Mouse (Mus musculus) hindbrain, embryonic 16.5 days (tissue): ENCODE results near the gene Gm9945. TPM values are rescaled to one million over a fixed set of nuclear protein-coding genes. Genes with fewer than 3 reads are reported as not detected.
A peak's percentile ranks its signal among the peaks of the same experiment; 100 is the strongest.

Experiments used
- ATAC-seq: fragments of 200-750 bp; cut with Nextera tagmentation; 2 replicates; pipeline ENCODE4 v1.8.0; 2017; ENCODE audit warnings: moderate TSS enrichment, moderate library complexity
- H3K27ac ChIP-seq: fragments of 300-500 bp; sonication (generic); 2 replicates; pipeline ENCODE4 v1.5.1; 2014; ENCODE audit warnings: low read depth, mild to moderate bottlenecking, control low read depth, low read length, moderate library complexity
- H3K27me3 ChIP-seq: fragments of 300-500 bp; sonication (generic); replicated peaks from 2 replicates; pipeline ENCODE4 v1.6.1; 2014; ENCODE audit warnings: low read length; ENCODE audit not compliant: control insufficient read depth, insufficient read depth
- H3K36me3 ChIP-seq: fragments of 300-500 bp; sonication (generic); 2 replicates; pipeline ENCODE4 v1.6.1; 2014; ENCODE audit warnings: mild to moderate bottlenecking, low read length, moderate library complexity, mixed read lengths; ENCODE audit not compliant: control insufficient read depth, insufficient read depth
- H3K4me1 ChIP-seq: fragments of 300-500 bp; sonication (generic); 2 replicates; pipeline ENCODE4 v1.6.1; 2014; ENCODE audit warnings: low read depth, low read length; ENCODE audit not compliant: control insufficient read depth, insufficient read depth
- H3K4me2 ChIP-seq: fragments of 300-500 bp; sonication (generic); 2 replicates; pipeline ENCODE4 v1.6.1; 2014; ENCODE audit warnings: mild to moderate bottlenecking, low read length, control low read depth, moderate library complexity
- H3K4me3 ChIP-seq: fragments of 300-500 bp; sonication (generic); 2 replicates; pipeline ENCODE4 v1.5.1; 2014; ENCODE audit warnings: mild to moderate bottlenecking, low read length, control low read depth, moderate library complexity
- H3K9ac ChIP-seq: fragments of 300-500 bp; sonication (generic); 2 replicates; pipeline ENCODE4 v1.6.1; 2014; ENCODE audit warnings: low read depth, mild to moderate bottlenecking, control low read depth, low read length, moderate library complexity
- H3K9me3 ChIP-seq: fragments of 300-500 bp; sonication (generic); 2 replicates; pipeline ENCODE4 v1.6.1; 2014; ENCODE audit warnings: mild to moderate bottlenecking, low read length, moderate library complexity; ENCODE audit not compliant: control insufficient read depth
- WGBS: fragments of 180-500 bp; shearing (Covaris S2); extraction: QIAGEN DNeasy Blood & Tissue Kit; methylation state at CpG from one replicate; pipeline ENCODE4 v1.1.7; 2014; 5-methylcytosine and 5-hydroxymethylcytosine counted together
- polyA plus RNA-seq: library from polyadenylated mRNA; unstranded; fragments of >200 nt; fragmentation: Nextera tagmentation; extraction: Ambion mirVana; gene quantifications from 2 replicates; pipeline ENCODE4 v1.2.1, GENCODE M21; 2015

Gm9945 gene
- polyA plus RNA-seq, 1 experiment from 2014 or later, result 0.34 TPM

DNA sequence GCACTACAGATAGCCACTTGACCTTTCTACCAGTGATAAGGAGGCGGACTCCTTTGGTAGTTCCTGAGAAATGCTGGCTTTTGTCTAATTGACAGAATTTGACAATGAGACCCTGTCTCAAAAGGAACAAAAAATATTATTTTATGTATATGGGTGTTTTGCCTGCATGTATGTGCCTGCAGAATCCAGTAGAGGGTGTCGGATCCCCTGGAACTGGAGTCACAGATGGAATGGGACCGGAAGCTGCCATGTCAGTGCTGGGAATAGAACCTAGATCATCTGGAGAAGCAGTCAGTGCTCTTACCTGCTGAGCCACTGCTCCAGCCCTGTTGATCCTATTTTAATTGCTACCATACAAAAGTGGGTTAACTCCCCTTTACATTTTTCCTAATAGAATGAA lies 7.3 kb upstream of the Gm9945 start:
- WGBS, result 88% methylated on average over 3 of the region's 3 CpGs
- H3K4me3 ChIP-seq, result no peak overlapping the region
- no peak overlapping the region for H3K9ac ChIP-seq
- no peak for ATAC-seq
- H3K4me1 ChIP-seq, result peaks cover 14% of the 10 kb centered on the region
- no peak overlapping the region for H3K27ac ChIP-seq
- H3K4me2 ChIP-seq, result no peak overlapping the region
- peaks cover 5% of the 10 kb centered on the region; the same call in 1 of the 2 replicates for H3K27me3 ChIP-seq
- no peaks in the 10 kb centered on the region for H3K9me3 ChIP-seq
- no peaks in the 10 kb centered on the region for H3K36me3 ChIP-seq

- Histone ChIP-seq H3K36me3 (no peaks in the 10 kb centered on the region), H3K4me2 (peak overlapping the region; percentile 43), H3K27me3 (peaks cover 27% of the 10 kb centered on the region), H3K4me3 (no peak overlapping the region), H3K9me3 (no peaks in the 10 kb centered on the region), H3K4me1 (peaks cover 17% of the 10 kb centered on the region), H3K9ac (no peak overlapping the region; the same call in 1 of the 2 replicates), H3K27ac (no peak overlapping the region)
- no peak for ATAC-seq
- 13% methylated on average over 8 of the region's 8 CpGs for WGBS
Observed at GRCm38 (mm10) chr11:53475620-53476019, 4.3 kb upstream of the Gm9945 start.

DNA sequence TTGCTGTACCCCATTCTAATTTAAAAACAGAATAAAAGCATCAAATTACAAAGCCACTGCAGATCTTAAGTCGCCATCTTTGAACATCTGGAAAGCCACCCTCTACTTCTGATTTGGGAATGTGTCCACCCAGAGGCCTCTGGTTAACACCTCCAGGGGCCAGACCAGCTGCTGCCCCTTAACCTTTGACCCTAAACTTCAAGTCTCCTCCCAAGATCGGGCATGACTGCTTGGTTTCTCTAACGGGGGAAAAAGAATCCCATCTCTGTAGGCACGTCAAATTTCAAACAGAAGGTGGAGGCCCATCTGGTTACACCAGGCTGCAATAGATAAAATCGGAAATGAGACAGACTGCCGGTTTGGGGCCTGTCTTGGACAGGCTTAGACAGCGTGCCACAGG lies 2.1 kb upstream of the Gm9945 start:
- Histone ChIP-seq H3K4me1 (peaks cover 15% of the 10 kb centered on the region), H3K4me3 (no peak overlapping the region), H3K27ac (no peak overlapping the region), H3K27me3 (peaks cover 34% of the 10 kb centered on the region), H3K4me2 (no peak overlapping the region), H3K36me3 (no peaks in the 10 kb centered on the region), H3K9ac (no peak overlapping the region), H3K9me3 (no peaks in the 10 kb centered on the region)
- WGBS, result 42% methylated on average over 7 of the region's 7 CpGs
- ATAC-seq, result no peak

DNA sequence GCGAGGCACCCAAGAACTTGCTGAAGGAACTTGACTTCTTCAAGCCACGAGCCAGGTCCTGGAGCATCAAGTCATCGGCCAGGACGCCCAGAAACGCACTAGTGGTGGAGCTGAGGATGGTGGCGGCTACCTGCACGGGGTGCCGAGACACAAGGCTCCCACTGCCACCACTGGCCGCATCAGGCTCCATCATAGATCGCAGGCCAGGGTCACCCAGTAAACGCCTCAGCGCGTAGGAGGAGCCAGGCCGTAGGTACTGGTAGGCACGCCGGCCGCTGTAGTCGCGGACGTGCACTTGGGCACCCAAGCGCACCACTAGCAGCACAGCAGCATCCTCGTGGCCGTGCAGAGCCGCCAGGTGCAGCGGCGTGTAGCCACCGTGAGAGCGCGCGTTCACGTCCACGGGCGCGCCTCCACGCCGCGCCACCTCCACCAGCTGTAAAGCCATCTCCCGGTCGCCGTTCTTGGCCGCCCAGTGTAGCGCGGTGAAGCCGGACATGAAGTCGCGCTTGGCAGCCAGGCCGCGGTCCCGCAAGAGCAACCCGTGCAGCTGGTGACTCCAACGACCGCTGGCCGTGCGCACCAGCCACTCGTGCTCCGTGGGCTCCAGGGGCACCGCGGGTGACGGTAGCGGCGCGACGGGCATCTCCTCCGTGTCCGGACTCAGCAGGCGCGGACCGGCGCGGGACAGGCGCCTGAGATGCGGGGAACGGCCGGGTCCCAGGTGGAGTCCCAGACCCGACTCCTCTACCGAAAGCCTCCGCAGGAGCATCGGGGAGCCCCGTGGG lies 1.4 kb upstream of the Gm9945 start:
- peaks cover 15% of the 10 kb centered on the region for H3K4me1 ChIP-seq
- peak overlapping the region; percentile 54 for H3K9ac ChIP-seq
- H3K4me2 ChIP-seq, result peak overlapping the region; percentile 85
- no peaks in the 10 kb centered on the region for H3K36me3 ChIP-seq
- 6% methylated on average over 69 of the region's 79 CpGs for WGBS
- H3K4me3 ChIP-seq, result peak overlapping the region; percentile 58
- H3K9me3 ChIP-seq, result no peaks in the 10 kb centered on the region
- peaks cover 38% of the 10 kb centered on the region for H3K27me3 ChIP-seq
- peak; percentile 53 for ATAC-seq
- no peak overlapping the region for H3K27ac ChIP-seq

DNA sequence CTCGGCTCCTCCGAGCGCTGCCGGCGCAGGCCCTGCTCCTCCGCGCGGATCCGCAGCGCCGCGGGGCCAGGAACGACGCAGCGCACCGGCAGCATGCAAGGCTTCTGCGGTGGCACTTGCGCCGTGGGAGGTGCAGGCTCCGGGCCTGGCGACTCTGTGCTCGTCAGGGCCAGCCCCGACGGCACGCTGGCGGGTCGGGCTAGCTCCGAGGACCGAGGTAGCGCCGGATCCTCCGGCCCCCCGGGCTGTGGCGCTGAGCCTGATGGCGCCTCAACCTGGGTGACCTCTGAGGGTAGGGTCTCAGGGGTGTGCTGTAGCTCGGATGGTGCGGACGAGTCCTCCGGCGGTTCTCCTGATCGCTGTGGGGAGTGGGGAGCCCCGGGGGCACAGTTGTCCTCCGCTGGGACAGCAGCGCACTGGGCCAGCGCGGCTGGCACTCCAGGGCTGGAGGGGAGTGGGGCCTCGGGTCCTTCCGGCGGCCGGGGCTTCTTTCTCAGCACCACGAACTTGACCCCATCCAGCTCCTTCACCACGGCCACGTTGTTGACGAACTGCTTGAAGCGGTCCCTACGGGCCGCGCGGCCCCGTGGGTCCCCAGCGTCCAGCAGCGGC lies 689 bp upstream of the Gm9945 start:
- Histone ChIP-seq H3K36me3 (no peaks in the 10 kb centered on the region), H3K4me3 (peak overlapping the region; percentile 58), H3K9me3 (no peaks in the 10 kb centered on the region), H3K27me3 (peaks cover 40% of the 10 kb centered on the region), H3K4me2 (peak overlapping the region; percentile 85), H3K9ac (peak overlapping the region; percentile 54), H3K4me1 (peaks cover 15% of the 10 kb centered on the region), H3K27ac (no peak overlapping the region)
- ATAC-seq, result peak; percentile 57
- 1% methylated on average over 62 of the region's 62 CpGs for WGBS

DNA sequence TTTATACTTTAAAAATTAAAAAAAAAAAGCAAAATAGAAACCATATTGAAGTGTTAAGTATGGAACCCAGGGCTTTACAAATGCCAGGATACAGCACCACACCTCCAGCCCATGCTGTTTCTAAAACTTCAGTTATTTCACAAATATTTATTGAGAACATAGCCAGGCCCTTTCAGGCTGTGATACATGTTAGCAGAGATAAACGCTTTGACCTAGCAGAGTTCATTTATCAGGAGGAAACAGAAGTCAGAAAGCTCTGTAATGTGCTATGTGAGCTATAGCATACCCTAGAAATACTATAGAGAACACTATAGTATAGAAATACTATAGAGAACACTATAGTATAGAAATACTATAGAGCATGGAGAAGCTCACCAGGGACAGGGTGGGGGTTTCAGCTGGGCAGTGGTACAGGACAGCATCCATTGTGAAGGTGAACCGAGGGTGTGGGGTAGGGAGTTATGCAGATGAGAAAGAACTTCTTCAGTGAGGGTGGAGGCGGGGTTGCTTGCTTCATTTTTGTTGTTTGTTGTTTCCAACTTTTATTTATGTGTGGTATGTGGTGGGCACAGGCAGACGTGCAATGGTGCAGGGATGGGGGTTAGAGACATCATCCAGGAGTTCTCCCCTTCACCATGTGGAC lies 1.2 kb downstream of the Gm9945 start:
- no peak for ATAC-seq
- WGBS, result 63% methylated on average over 4 of the region's 4 CpGs
- no peak overlapping the region for H3K27ac ChIP-seq
- H3K4me3 ChIP-seq, result no peak overlapping the region
- peaks cover 43% of the 10 kb centered on the region for H3K27me3 ChIP-seq
- H3K36me3 ChIP-seq, result no peaks in the 10 kb centered on the region
- H3K9me3 ChIP-seq, result no peaks in the 10 kb centered on the region
- H3K4me2 ChIP-seq, result no peak overlapping the region
- H3K9ac ChIP-seq, result no peak overlapping the region
- H3K4me1 ChIP-seq, result peaks cover 15% of the 10 kb centered on the region

- Histone ChIP-seq H3K4me3 (no peak overlapping the region), H3K27ac (no peak overlapping the region), H3K4me2 (no peak overlapping the region), H3K9ac (no peak overlapping the region), H3K27me3 (peaks cover 47% of the 10 kb centered on the region), H3K4me1 (peaks cover 19% of the 10 kb centered on the region), H3K36me3 (no peaks in the 10 kb centered on the region), H3K9me3 (no peaks in the 10 kb centered on the region)
- no peak for ATAC-seq
- 80% methylated on average over 9 of the region's 9 CpGs for WGBS
Observed at GRCm38 (mm10) chr11:53483159-53483891, 3.4 kb downstream of the Gm9945 start.

DNA sequence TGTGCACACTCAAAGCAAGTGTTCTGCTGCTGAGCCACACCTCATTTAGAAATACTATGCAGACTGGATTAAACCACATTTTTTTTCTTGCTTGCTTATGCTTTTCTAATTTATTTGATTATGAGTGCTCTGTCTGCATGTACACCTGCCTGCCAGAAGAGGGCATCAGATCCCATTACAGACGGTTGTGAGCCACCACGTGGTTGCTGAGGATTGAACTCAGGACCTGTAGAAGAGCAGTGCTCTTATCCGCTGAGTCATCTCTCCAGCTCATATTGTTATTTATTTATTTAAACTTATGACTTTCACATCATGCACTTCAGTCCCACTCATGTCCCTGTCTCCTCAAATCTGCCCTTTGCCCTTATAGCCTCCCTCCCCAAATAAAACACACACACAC lies 5.8 kb downstream of the Gm9945 start:
- Histone ChIP-seq H3K27me3 (peaks cover 31% of the 10 kb centered on the region), H3K9ac (no peak overlapping the region), H3K9me3 (no peaks in the 10 kb centered on the region), H3K4me1 (peaks cover 4% of the 10 kb centered on the region; the same call in 1 of the 2 replicates), H3K4me3 (no peak overlapping the region), H3K36me3 (no peaks in the 10 kb centered on the region), H3K4me2 (no peak overlapping the region), H3K27ac (no peak overlapping the region)
- WGBS, result 42% methylated on average over 3 of the region's 3 CpGs
- ATAC-seq, result no peak
